Mouse (Mus musculus) hindbrain, postnatal 0 days (tissue): ENCODE measurements around the gene Tmem97. TPM values are rescaled to one million over a fixed set of nuclear protein-coding genes. Genes with fewer than 3 reads are reported as not detected.

Experiments used
- ATAC-seq: fragments of 200-750 bp; cut with Nextera tagmentation; 2 replicates; pipeline ENCODE4 v1.8.0; 2017; ENCODE audit warnings: mild to moderate bottlenecking, moderate TSS enrichment, moderate library complexity
- DNase-seq: peaks from one replicate; pipeline ENCODE4 v3.0.0-alpha.2; 2015; ENCODE audit warnings: low spot score
- H3K27ac ChIP-seq: fragments of 300-500 bp; sonication (generic); 2 replicates; pipeline ENCODE4 v1.5.1; 2014; ENCODE audit warnings: mild to moderate bottlenecking
- H3K27me3 ChIP-seq: fragments of 300-500 bp; sonication (generic); 2 replicates; pipeline ENCODE4 v1.6.1; 2014; ENCODE audit warnings: low read length, mixed read lengths; ENCODE audit not compliant: insufficient read depth
- H3K36me3 ChIP-seq: fragments of 300-500 bp; sonication (generic); 2 replicates; pipeline ENCODE4 v1.6.1; 2014; ENCODE audit warnings: low read length, mixed read lengths; ENCODE audit not compliant: insufficient read depth
- H3K4me1 ChIP-seq: fragments of 300-500 bp; sonication (generic); 2 replicates; pipeline ENCODE4 v1.6.1; 2014; ENCODE audit warnings: antibody characterized with exemption, low read length, mixed read lengths; ENCODE audit not compliant: insufficient read depth
- H3K4me2 ChIP-seq: fragments of 300-500 bp; sonication (generic); 2 replicates; pipeline ENCODE4 v1.6.1; 2014; ENCODE audit warnings: low read depth, mild to moderate bottlenecking, low read length, moderate library complexity, mixed read lengths
- H3K4me3 ChIP-seq: fragments of 300-500 bp; sonication (generic); 2 replicates; pipeline ENCODE4 v1.5.1; 2014; ENCODE audit warnings: low read length
- H3K9ac ChIP-seq: fragments of 300-500 bp; sonication (generic); replicated peaks from 2 replicates; pipeline ENCODE4 v1.6.1; 2014; ENCODE audit warnings: mild to moderate bottlenecking, low read length, moderate library complexity, mixed read lengths
- H3K9me3 ChIP-seq: fragments of 300-500 bp; sonication (generic); 2 replicates; pipeline ENCODE4 v1.6.1; 2016; ENCODE audit warnings: low read length, mixed read lengths
- CTCF ChIP-seq: IDR thresholded peaks from 2 replicates; pipeline ENCODE4 v1.5.1; 2016; ENCODE audit warnings: antibody characterized with exemption, control low read depth, low read depth
- WGBS: fragments of 180-500 bp; shearing (Covaris S2); extraction: QIAGEN DNeasy Blood & Tissue Kit; methylation state at CpG from one replicate; pipeline ENCODE4 v1.1.7; 2014; 5-methylcytosine and 5-hydroxymethylcytosine counted together
- polyA plus RNA-seq: library from polyadenylated mRNA; unstranded; fragments of >200 nt; fragmentation: Nextera tagmentation; extraction: Ambion mirVana; gene quantifications from 2 replicates; pipeline ENCODE4 v1.2.1, GENCODE M21; 2015
- total RNA-seq: library from RNA; depleted of rRNA; stranded (reverse); fragments of >200 nt; gene quantifications from 2 replicates; pipeline ENCODE4 v1.2.3, GENCODE M21; 2014

The Tmem97 gene
- total and polyA plus RNA-seq, 2 experiments from 2014 or later = 39.0 to 42.8 TPM

DNA sequence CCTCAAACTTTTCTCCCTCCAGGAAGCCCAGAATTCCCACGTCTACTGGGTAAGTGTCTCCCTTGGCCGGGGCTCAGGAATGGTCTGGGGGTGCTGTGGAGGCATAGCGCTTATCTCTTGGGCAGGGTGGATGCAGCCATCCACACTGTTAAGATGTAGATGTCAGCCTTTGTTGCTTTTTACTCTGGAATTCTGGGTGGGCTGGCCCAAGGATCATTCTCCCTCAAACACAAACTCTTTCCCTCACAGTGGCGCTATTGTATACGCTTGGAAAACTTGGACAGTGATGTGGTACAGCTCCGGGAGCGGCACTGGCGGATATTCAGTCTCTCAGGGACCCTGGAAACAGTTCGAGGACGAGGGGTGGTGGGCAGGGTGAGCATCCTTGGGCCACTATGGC, 31.6 kb downstream of the Tmem97 start:
- DNase-seq = no peak
- no peak overlapping the region for H3K9ac ChIP-seq
- H3K4me2 ChIP-seq = no peak overlapping the region
- no peaks in the 10 kb centered on the region for H3K27me3 ChIP-seq
- no peak overlapping the region for H3K4me3 ChIP-seq
- no peaks in the 10 kb centered on the region for H3K9me3 ChIP-seq
- H3K36me3 ChIP-seq = peaks cover 67% of the 10 kb centered on the region
- no peak for ATAC-seq
- 79% methylated on average over 10 of the region's 10 CpGs for WGBS
- no peak overlapping the region for H3K27ac ChIP-seq
- TF ChIP-seq CTCF = no peak
- no peaks in the 10 kb centered on the region for H3K4me1 ChIP-seq

DNA sequence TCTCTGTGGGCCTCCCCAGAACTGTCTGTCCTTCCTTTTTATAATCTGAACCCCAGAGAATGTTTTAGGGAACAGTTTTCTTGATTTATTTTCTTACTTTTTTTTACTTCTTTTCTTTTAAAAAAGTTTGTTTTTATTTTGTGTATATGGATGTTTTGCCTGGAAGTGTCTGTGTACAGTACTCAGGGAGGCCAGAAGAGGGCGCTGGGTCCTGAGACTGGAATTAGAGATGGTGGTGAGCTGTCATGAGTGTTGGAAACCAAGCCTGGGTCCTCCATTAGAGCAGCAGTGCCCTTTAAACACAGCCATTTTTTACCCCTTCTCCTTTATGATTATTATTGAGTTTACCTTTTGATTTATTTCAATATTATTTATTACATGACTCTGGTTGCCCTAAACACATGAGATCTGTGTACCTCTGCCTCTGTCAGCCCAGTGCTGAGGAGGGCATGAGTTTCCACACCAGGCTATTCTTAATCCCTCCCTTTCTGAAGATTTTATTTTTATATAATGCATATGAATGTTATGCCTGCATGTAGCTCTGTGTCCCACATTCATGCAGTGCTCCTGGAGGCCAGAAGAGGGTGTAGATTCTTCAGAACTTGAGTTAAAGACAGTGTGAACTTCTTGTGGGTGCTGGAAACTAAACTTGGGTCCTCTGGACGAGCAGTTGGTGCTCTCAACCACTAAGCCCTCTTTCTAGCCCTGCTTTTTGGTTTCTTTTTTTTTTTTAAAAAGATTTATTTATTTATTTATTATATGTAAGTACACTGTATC, 34.8 kb downstream of the Tmem97 start:
- Histone ChIP-seq H3K36me3 (peaks cover 37% of the 10 kb centered on the region), H3K27me3 (no peaks in the 10 kb centered on the region)
- no peak for ATAC-seq

DNA sequence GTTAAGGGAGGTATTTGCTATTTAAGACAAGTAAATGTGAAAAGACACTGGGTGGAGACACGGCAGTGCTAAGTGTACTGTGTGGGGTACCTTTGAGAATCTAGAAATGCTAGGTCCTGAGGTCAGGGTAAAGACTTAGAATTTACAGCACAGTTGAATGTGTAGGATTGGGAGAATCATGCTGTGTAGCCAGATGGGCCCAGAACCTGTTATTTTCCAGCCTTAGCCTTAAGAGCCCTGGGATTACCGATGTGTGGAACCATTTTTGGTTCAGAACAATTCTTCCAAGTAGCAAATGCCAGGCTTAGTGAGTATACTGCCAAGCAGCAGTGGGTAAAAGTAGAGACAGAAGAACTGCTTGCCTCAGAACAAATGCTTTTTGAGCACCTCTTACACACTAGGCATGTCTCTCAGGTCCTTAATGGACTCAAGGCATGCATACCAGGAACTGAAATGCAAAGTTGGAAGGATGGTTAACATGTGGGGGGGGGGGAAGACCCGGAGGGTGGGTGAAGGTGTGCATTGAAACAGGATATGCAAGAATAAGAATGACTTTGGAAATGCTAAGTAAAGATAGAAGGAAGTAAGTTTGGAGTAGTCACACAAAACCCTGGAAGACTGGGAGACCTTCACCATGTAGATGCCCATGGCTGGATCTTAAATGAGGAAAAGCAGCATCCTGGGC, 37.3 kb downstream of the Tmem97 start:
- Histone ChIP-seq H3K4me2 (peak overlapping the region; percentile 92), H3K27ac (no peak overlapping the region), H3K9me3 (no peaks in the 10 kb centered on the region), H3K9ac (peak overlapping the region; percentile 87), H3K36me3 (peaks cover 27% of the 10 kb centered on the region), H3K27me3 (no peaks in the 10 kb centered on the region), H3K4me1 (peaks cover 13% of the 10 kb centered on the region; the same call in 1 of the 2 replicates), H3K4me3 (peak overlapping the region; percentile 70; the same call in 1 of the 2 replicates)
- WGBS = 76% methylated on average over 3 of the region's 3 CpGs
- no peak for TF ChIP-seq CTCF
- DNase-seq (no peak), ATAC-seq (no peak)

More for the DNA sequence above, 34.8 kb downstream of the Tmem97 start:
- H3K27ac ChIP-seq = no peak overlapping the region
- H3K4me2 ChIP-seq = no peak overlapping the region
- no peak overlapping the region for H3K9ac ChIP-seq
- no peaks in the 10 kb centered on the region for H3K9me3 ChIP-seq
- H3K4me1 ChIP-seq = peaks cover 13% of the 10 kb centered on the region; the same call in 1 of the 2 replicates
- DNase-seq = peak; percentile 22
- peak; percentile 51 for TF ChIP-seq CTCF
- H3K4me3 ChIP-seq = no peak overlapping the region
- WGBS = 60% methylated on average over 2 of the region's 2 CpGs

DNA sequence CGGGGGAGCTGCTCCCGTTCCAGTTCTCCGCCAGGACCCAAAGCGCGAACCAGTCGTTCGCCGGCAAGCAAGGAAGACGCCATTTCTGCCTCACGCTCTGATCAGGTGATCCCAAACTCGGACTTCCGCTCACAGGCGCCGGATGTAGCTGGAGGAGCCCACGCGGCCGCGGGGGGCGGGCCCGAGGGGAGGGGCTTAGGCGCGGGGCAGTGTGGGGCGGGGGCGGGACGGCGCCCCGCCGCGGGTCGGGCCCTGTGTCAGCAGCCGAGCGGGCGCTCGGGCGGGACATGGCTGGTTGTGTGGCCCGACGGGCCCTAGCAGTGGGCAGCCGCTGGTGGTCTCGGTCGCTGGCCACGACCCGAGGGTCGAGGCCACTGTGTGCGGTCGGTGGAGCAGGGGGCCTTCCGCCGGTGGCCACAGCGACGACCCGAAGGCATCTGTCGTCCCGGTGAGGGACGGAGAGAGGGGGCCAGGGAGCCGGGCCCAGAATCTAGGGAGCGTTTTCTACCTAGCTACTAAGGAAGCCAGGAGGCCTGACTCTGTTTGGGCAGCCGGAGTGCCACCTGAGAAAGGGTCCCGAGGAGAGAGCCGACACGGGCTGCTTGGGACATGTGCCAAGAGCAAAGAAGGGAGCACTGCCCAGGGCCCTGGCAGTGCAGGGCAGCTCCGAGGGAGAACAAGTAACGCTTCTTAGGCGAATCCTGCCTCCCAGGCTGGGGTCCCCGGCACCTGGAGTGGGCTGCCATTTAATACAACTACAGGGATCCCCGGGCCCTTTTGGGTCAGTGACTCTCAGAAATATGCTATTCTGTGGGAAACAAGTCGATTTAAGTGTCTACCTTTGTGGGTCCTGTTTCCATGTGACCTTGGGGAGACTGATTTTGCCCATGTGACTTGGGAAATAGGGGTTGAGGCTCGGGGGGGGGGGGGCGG, 38.3 kb downstream of the Tmem97 start, which contains the start of the genes Tmem199 and Poldip2:
Tmem199 (minus strand) TSS at position 148 of the 933 bp plus-strand sequence.
Poldip2 (plus strand) TSS at position 169 of the 933 bp plus-strand sequence.
- Histone ChIP-seq H3K4me1 (peaks cover 13% of the 10 kb centered on the region; the same call in 1 of the 2 replicates), H3K27me3 (no peaks in the 10 kb centered on the region), H3K4me3 (peak within 1 kb of the TSS; percentile 70), H3K4me2 (peak within 1 kb of the TSS; percentile 92), H3K9ac (peak within 1 kb of the TSS; percentile 87), H3K36me3 (peaks cover 27% of the 10 kb centered on the region; the same call in 1 of the 2 replicates), H3K9me3 (no peaks in the 10 kb centered on the region), H3K27ac (peak within 1 kb of the TSS; percentile 85)
- ATAC-seq (peak; percentile 96), DNase-seq (peak; percentile 98)
- WGBS = 1% methylated on average over 67 of the region's 67 CpGs
- TF ChIP-seq CTCF = no peak

DNA sequence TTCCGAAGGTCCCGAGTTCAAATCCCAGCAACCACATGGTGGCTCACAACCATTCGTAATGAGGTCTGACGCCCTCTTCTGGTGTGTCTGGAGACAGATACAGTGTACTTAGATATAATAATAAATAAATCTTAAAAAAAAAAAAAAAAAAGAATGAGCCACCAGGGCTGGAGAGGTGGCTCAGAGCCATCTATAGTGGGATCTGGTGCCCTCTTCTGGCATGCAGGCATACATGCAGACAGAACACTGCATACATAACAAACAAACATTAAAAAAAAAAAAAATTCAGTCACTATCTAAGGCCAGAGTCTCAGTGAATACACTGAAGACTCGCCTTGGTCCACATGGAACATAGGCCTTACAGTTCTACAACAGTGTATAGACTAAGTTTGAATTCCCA, 41.4 kb downstream of the Tmem97 start:
- WGBS = 81% methylated on average over 5 of the region's 5 CpGs

DNA sequence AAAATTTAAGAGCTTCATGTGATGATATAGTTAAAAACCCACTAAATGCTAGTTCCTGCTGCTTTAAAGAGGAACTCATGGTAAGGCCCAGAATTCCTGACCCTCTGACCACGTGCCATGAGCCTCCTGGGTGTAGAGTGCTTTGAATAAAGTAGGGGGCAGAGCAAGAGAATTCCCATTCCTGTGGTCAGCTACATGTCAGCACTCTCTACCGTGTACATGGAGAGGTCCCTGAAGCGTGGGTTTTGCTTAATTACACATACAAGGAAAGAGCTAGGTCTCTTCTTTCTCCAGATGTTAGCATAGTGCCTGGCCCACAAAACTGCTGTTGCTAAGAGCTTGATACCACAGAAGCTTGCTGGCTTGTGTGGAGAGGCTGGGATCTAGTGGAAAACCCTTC, 45.1 kb downstream of the Tmem97 start:
- no peaks in the 10 kb centered on the region for H3K4me1 ChIP-seq
- DNase-seq (no peak), ATAC-seq (no peak)
- TF ChIP-seq CTCF = no peak
- H3K36me3 ChIP-seq = peaks cover 20% of the 10 kb centered on the region; the same call in 1 of the 2 replicates
- no peak overlapping the region for H3K4me3 ChIP-seq
- no peak overlapping the region for H3K4me2 ChIP-seq
- no peak overlapping the region for H3K9ac ChIP-seq
- 79% methylated on average over 3 of the region's 3 CpGs for WGBS
- H3K9me3 ChIP-seq = no peaks in the 10 kb centered on the region
- H3K27me3 ChIP-seq = no peaks in the 10 kb centered on the region
- H3K27ac ChIP-seq = no peak overlapping the region

More for the DNA sequence above, 41.4 kb downstream of the Tmem97 start:
- peaks cover 13% of the 10 kb centered on the region; the same call in 1 of the 2 replicates for H3K4me1 ChIP-seq
- H3K4me2 ChIP-seq = no peak overlapping the region
- ATAC-seq (no peak), DNase-seq (peak; percentile 64)
- no peak overlapping the region for H3K9ac ChIP-seq
- no peak overlapping the region for H3K27ac ChIP-seq
- no peak overlapping the region for H3K4me3 ChIP-seq
- no peaks in the 10 kb centered on the region for H3K9me3 ChIP-seq
- peaks cover 20% of the 10 kb centered on the region; the same call in 1 of the 2 replicates for H3K36me3 ChIP-seq
- peak; percentile 63 for TF ChIP-seq CTCF
- no peaks in the 10 kb centered on the region for H3K27me3 ChIP-seq
